Mouse (Mus musculus) gastrocnemius, postnatal 14 days (tissue): ENCODE measurements at regions not wholly inside any gene's neighbourhood (a gene's known extent, or its start where the extent isn't known, plus 50 kb on each side); places are given as distances from the start of the nearest gene placed in this dataset.
"Not testable (repeated sequence)": the region's sequence is repeated elsewhere in the genome, so short reads cannot be mapped to it uniquely, and the experiment has no call there.

Source experiments
- DNase-seq: peaks from one replicate; pipeline ENCODE4 v3.0.0; 2021; ENCODE audit warnings: mixed read lengths
- intact Hi-C: fragments of 180-260 bp; cut with DNase I; formaldehyde crosslinking; loops from one replicate; pipeline ENCODE4 v1.15.1; 2025; ENCODE audit warnings: low total_unique reads

GRCm38 (mm10) chr10:10270297-10270696 lies 201.8 kb downstream of the Adgb start:
- no peak for DNase-seq
- intact Hi-C loops: no loop called here

- DNase-seq: no peak
- intact Hi-C loops: no loop called here
Observed at GRCm38 (mm10) chr10:10252540-10253318, 219.4 kb downstream of the Adgb start.

GRCm38 (mm10) chr10:10252136-10252535 lies 220.0 kb downstream of the Adgb start:
- intact Hi-C loops: no loop called here
- no peak for DNase-seq

- DNase-seq: no peak
- intact Hi-C loops: no loop called here
Observed at GRCm38 (mm10) chr10:10234894-10235523, 237.1 kb downstream of the Adgb start.

- intact Hi-C loops: loop anchor here (5.0 kb wide), 1 partner anchor 1663 kb away; no protein-coding TSS in a partner anchor
- no peak for DNase-seq
Observed at GRCm38 (mm10) chr10:10224582-10225144, 247.5 kb downstream of the Adgb start.

- intact Hi-C loops: no loop called here
- no peak for DNase-seq
Observed at GRCm38 (mm10) chr10:10219726-10220125, 252.4 kb downstream of the Adgb start.

GRCm38 (mm10) chr10:10216892-10217291 lies 255.2 kb downstream of the Adgb start:
- no peak for DNase-seq
- intact Hi-C loops: no loop called here

GRCm38 (mm10) chr10:10215376-10215775 lies 256.8 kb downstream of the Adgb start:
- no peak for DNase-seq
- intact Hi-C loops: no loop called here

- DNase-seq: no peak
- intact Hi-C loops: no loop called here
Observed at GRCm38 (mm10) chr10:10208354-10208753, 263.8 kb downstream of the Adgb start.

GRCm38 (mm10) chr10:10205805-10206520 lies 266.2 kb downstream of the Adgb start:
- intact Hi-C loops: no loop called here
- DNase-seq: no peak

- intact Hi-C loops: no loop called here
- no peak for DNase-seq
Observed at GRCm38 (mm10) chr10:10203982-10204381, 268.1 kb downstream of the Adgb start.

- DNase-seq: no peak
- intact Hi-C loops: no loop called here
Observed at GRCm38 (mm10) chr10:10190308-10190707, 281.8 kb downstream of the Adgb start.

GRCm38 (mm10) chr10:10188113-10188512 lies 284.0 kb downstream of the Adgb start:
- no peak for DNase-seq
- intact Hi-C loops: no loop called here

GRCm38 (mm10) chr10:10186721-10187120 lies 285.4 kb downstream of the Adgb start:
- intact Hi-C loops: no loop called here
- no peak for DNase-seq

GRCm38 (mm10) chr10:10185298-10185883 lies 284.5 kb upstream of the Stxbp5 start:
- intact Hi-C loops: no loop called here
- DNase-seq: no peak

- DNase-seq: no peak
Observed at GRCm38 (mm10) chr10:10184386-10184785, 283.5 kb upstream of the Stxbp5 start.

GRCm38 (mm10) chr10:10177037-10177436 lies 276.2 kb upstream of the Stxbp5 start:
- intact Hi-C loops, DNase-seq: not testable (repeated sequence)

More at GRCm38 (mm10) chr10:10184386-10184785, 283.5 kb upstream of the Stxbp5 start:
- intact Hi-C loops: no loop called here
